Mouse (Mus musculus): ENCODE measurements at regions not wholly inside any gene's neighbourhood (a gene's known extent, or its start where the extent isn't known, plus 50 kb on each side); places are given as distances from the start of the nearest gene placed in this dataset.

DNA sequence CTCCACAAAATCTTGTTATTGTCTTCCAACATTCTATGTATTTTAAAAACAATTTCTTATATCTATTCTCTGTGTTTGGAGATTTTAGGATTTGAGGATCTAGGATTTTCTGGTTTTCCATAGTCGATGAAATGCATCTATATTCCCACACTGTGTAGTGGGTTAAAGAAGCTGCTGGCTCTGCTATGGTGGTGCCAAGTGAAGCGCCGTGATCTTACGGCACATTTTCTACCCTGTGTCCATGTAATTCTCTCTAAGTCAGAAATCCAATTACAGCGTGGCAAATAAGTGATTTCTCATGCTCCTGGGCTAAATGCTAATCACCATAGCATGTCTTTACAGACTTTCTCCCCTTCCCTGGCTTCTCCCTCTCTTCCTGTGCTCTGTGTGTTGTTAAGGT lies 92.1 kb upstream of the Mettl25 start:
- TF ChIP-seq CEBPB (IDR thresholded peaks at IDR 0.05; ENCODE audit: insufficient read depth, poor library complexity, severe bottlenecking): no peak
- TF ChIP-seq E2F4 (IDR thresholded peaks at IDR 0.05; ENCODE audit: insufficient read depth): no peak
- TF ChIP-seq POLR2A (IDR thresholded peaks at IDR 0.05; ENCODE audit: insufficient read length, low read depth): no peak
- no peak for TF ChIP-seq MAX (IDR thresholded peaks at IDR 0.05; ENCODE audit: low read depth)
